Mouse (Mus musculus): ENCODE results near the gene Dab2ip.

DNA sequence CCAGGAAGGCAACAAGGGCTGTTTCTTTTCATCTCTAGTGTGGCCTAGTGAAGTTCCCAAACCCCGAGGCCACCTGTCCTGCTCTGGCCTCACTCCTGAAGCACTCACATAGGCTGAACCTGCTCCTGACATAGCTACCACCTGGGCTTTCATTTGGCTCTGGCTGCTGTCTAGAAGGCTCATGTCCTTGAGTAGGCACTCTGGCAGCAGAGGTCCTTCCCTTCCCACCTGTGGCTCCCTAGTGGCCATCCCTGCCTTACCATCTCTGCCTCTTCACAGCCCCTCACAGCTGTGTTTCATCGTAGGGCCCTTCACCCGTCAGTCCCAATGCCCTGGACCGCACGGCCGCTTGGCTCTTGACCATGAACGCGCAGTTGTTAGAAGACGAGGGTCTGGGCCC lies 162.9 kb downstream of the Dab2ip start:
- TF ChIP-seq CHD1 (IDR thresholded peaks at IDR 0.05; ENCODE audit: low read depth, low read length) (no peak), CTCF (conservative IDR thresholded peaks at IDR 0.05 in 1 of 2, IDR thresholded peaks at IDR 0.05 in 1 of 2; ENCODE audit: low read depth in 2 of 2, low read length in 2 of 2) (no peak), POLR2A (IDR thresholded peaks at IDR 0.05; ENCODE audit: low read depth, low read length) (no peak), TBP (conservative IDR thresholded peaks at IDR 0.05; ENCODE audit: low read depth, low read length) (no peak), KAT2A (IDR thresholded peaks at IDR 0.05; ENCODE audit: insufficient replicate concordance, low read length) (no peak), MAX (IDR thresholded peaks at IDR 0.05; ENCODE audit: low read length) (no peak), EP300 (IDR thresholded peaks at IDR 0.05; ENCODE audit: low read length) (no peak), MXI1 (IDR thresholded peaks at IDR 0.05; ENCODE audit: low read depth, low read length) (no peak), MAZ (IDR thresholded peaks at IDR 0.05; ENCODE audit: low read depth, low read length) (no peak), MYC (IDR thresholded peaks at IDR 0.05; ENCODE audit: low read depth, low read length) (no peak), E2F4 (IDR thresholded peaks at IDR 0.05; ENCODE audit: insufficient replicate concordance, low read depth, low read length) (no peak), SMC3 (IDR thresholded peaks at IDR 0.05; ENCODE audit: low read depth, low read length) (no peak), NRF1 (IDR thresholded peaks at IDR 0.05; ENCODE audit: low read depth, low read length) (no peak), ETS1 (conservative IDR thresholded peaks at IDR 0.05; ENCODE audit: low read depth, low read length) (no peak)
